Mouse (Mus musculus) CD4-positive, CD25-positive, alpha-beta regulatory T cell, adult 9 weeks (primary cell): ENCODE data around the gene Rpl6. TPM values are rescaled to one million over a fixed set of nuclear protein-coding genes. Genes with fewer than 3 reads are reported as not detected.

Source experiments
- polyA plus RNA-seq: library from polyadenylated mRNA; unstranded; fragments of 100-300 nt; shearing (Covaris generic); gene quantifications from one replicate; pipeline ENCODE4 v1.2.1, GENCODE M21; 2017

Rpl6 gene
- polyA plus RNA-seq = 949 TPM

DNA sequence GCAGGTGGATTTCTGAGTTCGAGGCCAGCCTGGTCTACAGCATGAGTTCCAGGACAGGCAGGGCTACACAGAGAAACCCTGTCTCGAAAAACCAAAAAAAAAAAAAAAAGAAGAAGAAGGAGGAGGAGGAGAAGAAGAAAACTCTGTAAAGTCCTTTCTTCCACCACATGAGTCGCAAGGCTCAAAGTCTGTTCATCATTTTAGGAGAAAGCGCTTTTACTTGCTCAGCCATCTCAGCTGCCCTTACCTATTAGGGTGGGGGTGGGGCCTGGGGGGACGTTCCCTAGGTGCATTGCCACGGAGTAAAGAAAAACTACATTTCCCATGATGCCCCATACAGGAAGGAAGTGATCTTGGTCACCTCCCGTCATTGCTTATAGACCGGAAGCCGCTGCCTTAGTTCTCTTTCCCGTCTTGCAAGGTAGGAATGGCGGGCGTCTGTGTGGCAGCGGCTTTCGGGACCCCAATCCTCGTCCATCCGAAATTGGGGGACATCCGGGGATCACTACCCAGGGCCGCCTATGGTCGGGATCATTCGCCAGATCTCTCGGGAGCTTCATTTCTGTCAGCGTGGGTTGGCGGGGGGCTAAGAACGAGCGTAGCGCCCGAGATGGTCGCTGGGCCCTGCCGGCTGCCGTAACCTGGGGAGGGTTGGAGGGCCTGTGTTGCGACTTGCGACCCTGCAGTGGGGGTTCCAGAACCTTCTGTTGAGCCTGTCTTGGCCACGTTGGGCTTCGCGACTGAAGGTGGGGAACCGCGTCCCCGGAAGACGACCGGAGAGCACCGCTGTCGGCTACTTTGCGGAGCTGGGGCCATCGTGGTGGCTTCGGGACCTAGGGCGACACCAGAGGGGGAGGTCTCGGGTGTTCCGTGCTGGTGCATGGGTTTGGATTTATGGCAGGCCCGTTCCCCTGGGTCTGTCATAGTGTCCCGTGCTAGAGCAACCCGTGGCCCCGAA is at the start of gene Rpl6:
Gene Rpl6, plus strand, starts transcription at position 350 of the 958 bp plus-strand sequence.

DNA sequence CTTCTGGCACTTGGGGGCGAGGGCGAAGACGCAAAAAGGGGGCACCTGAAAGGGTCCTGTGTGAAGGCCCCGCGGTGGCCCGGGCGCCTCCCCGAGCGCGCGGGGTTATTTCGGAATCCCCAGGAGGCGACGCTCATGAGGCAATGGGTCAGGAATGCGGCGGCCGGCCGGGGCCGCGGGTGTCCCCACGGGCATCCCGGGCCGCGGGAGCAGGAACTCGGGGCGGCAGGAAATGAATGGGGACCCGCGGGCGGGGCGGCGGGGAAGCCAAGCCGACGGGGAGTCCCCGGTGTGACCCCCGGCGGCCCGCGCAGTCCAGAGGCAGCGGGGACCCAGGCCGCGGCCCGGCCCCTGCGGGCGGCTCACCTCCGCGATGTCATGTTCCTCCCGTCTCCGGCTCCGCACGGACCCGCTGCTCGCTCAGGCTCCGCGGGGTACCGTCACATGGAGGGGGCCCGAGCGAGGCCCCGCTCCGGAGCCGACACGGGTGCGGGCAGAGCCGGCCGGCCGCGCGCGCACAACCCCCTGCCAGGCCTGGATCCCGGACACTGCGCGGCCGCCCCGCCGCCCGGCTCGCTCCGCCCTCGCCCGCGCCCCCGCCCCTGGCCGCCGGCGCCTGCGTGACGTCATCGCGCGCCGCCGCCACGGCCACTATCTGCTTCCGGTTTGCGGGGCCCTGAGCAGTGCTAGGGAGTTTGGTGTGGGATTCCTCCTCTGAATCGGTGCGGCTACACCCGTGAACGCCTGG is 13.3 kb upstream of the Rpl6 start, which contains the start of gene Ptpn11:
Gene Ptpn11, minus strand, starts transcription at position 562 of the 748 bp plus-strand sequence.

DNA sequence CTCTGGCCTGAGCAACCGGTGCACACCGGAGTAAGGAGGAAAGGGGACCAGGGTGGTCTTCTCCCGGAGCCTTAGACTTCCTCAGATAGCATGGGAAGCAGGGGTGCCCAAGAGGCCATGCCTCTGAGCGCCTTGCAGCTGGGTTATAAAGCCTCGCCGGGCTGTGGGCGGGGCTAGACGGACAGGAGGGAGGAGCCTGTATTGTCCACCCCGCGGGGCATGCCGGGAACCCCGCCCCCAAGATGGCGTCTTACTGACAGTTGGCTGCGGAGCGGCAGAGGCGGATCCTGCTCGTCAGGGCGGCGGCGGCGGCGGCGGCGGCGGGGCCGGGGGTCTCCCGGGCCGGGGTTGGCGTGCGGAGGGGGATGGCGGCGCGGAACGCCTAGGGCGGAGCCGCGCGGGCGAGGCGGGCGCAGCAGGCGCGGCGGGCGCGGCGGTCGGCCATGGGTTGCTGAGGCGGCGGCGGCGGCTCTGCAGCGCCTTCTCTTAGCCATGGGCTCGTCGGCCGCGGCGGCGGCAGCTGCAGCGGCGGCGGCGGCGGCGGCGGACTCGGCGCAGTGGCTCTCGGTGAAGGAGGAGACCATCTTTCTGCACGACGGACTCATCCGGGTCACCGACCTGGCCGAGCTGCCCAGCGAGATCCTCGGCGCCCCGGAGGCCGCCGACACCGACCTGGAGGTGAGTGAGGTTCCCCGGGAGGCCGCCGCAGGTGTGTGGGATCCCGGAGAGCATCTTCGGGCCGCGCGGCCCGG is 15.9 kb downstream of the Rpl6 start, which contains the start of gene Hectd4:
Gene Hectd4, plus strand, starts transcription at position 240 of the 752 bp plus-strand sequence.

Other genes starting within 250 kb of the Rpl6 start
- gene Rph3a, start 194.4 kb upstream of the Rpl6 start, polyA plus RNA-seq = not detected
- 10.3 TPM for gene Ptpn11, start 13.1 kb upstream of the Rpl6 start, polyA plus RNA-seq
- 5.4 TPM for gene Hectd4, start 15.7 kb downstream of the Rpl6 start, polyA plus RNA-seq
- gene Trafd1, start 181.2 kb downstream of the Rpl6 start, polyA plus RNA-seq = 62.0 TPM
- 50.2 TPM for gene Naa25, start 193.5 kb downstream of the Rpl6 start, polyA plus RNA-seq
- gene Tmem116, start 247.4 kb downstream of the Rpl6 start, polyA plus RNA-seq = 1.9 TPM
- 63.0 TPM for gene Erp29, start 248.0 kb downstream of the Rpl6 start, polyA plus RNA-seq